Mouse (Mus musculus) embryonic facial prominence, embryonic 15.5 days (tissue): Measurements from ENCODE around the gene Gm49405. TPM values are rescaled to one million over a fixed set of nuclear protein-coding genes. Genes with fewer than 3 reads are reported as not detected.

Source experiments
- ATAC-seq: fragments of 200-750 bp; cut with Nextera tagmentation; 2 replicates; pipeline ENCODE4 v1.8.0; 2017; ENCODE audit warnings: low read depth, moderate TSS enrichment; ENCODE audit not compliant: insufficient number of reproducible peaks, low FRiP score, low TSS enrichment
- H3K27ac ChIP-seq: fragments of 300-500 bp; sonication (generic); replicated peaks from 2 replicates; pipeline ENCODE4 v1.5.1; 2015; ENCODE audit warnings: mild to moderate bottlenecking, inconsistent platforms
- H3K27me3 ChIP-seq: fragments of 300-500 bp; sonication (generic); 2 replicates; pipeline ENCODE4 v1.6.1; 2015; ENCODE audit warnings: inconsistent platforms
- H3K36me3 ChIP-seq: fragments of 300-500 bp; sonication (generic); 2 replicates; pipeline ENCODE4 v1.6.1; 2015; ENCODE audit warnings: mild to moderate bottlenecking, inconsistent platforms
- H3K4me1 ChIP-seq: fragments of 300-500 bp; sonication (generic); 2 replicates; pipeline ENCODE4 v1.6.1; 2015; ENCODE audit warnings: inconsistent platforms
- H3K4me2 ChIP-seq: fragments of 300-500 bp; sonication (generic); replicated peaks from 2 replicates; pipeline ENCODE4 v1.6.1; 2015; ENCODE audit warnings: mild to moderate bottlenecking, inconsistent platforms
- H3K4me3 ChIP-seq: fragments of 300-500 bp; sonication (generic); replicated peaks from 2 replicates; pipeline ENCODE4 v1.5.1; 2015; ENCODE audit warnings: mild to moderate bottlenecking, inconsistent platforms
- H3K9ac ChIP-seq: fragments of 300-500 bp; sonication (generic); 2 replicates; pipeline ENCODE4 v1.6.1; 2015; ENCODE audit warnings: inconsistent platforms
- H3K9me3 ChIP-seq: fragments of 300-500 bp; sonication (generic); replicated peaks from 2 replicates; pipeline ENCODE4 v1.6.1; 2016; ENCODE audit warnings: inconsistent platforms
- WGBS: fragments of 180-500 bp; shearing (Covaris S2); methylation state at CpG from one replicate; pipeline ENCODE4 v1.1.7; 2015; 5-methylcytosine and 5-hydroxymethylcytosine counted together
- polyA plus RNA-seq: library from polyadenylated mRNA; unstranded; fragments of >200 nt; fragmentation: Nextera tagmentation; extraction: Ambion mirVana; gene quantifications from 2 replicates; pipeline ENCODE4 v1.2.1, GENCODE M21; 2015

The Gm49405 gene
- polyA plus RNA-seq, 1 experiment from 2014 or later = 4.7 TPM

- peaks cover 16% of the 10 kb centered on the region for H3K4me1 ChIP-seq
- 82% methylated on average over 14 of the region's 14 CpGs for WGBS
- H3K9me3 ChIP-seq = no peaks in the 10 kb centered on the region
- no peak overlapping the region for H3K9ac ChIP-seq
- no peak for ATAC-seq
- no peaks in the 10 kb centered on the region for H3K36me3 ChIP-seq
- no peak overlapping the region for H3K4me3 ChIP-seq
- H3K27me3 ChIP-seq = no peaks in the 10 kb centered on the region
- no peak overlapping the region for H3K4me2 ChIP-seq
- H3K27ac ChIP-seq = no peak overlapping the region
Observed at GRCm38 (mm10) chr19:3988066-3988465, 12.4 kb upstream of the Gm49405 start.

- no peak overlapping the region for H3K4me3 ChIP-seq
- ATAC-seq = no peak
- peaks cover 14% of the 10 kb centered on the region for H3K4me1 ChIP-seq
- H3K27me3 ChIP-seq = no peaks in the 10 kb centered on the region
- H3K9ac ChIP-seq = no peak overlapping the region
- H3K9me3 ChIP-seq = no peaks in the 10 kb centered on the region
- H3K36me3 ChIP-seq = no peaks in the 10 kb centered on the region
- no peak overlapping the region for H3K4me2 ChIP-seq
- WGBS = 85% methylated on average over 4 of the region's 4 CpGs
- H3K27ac ChIP-seq = no peak overlapping the region
Observed at GRCm38 (mm10) chr19:3988750-3989149, 11.7 kb upstream of the Gm49405 start.

GRCm38 (mm10) chr19:3990804-3991203 lies 9.6 kb upstream of the Gm49405 start:
- Histone ChIP-seq H3K4me2 (no peak overlapping the region), H3K4me1 (peaks cover 11% of the 10 kb centered on the region), H3K9ac (no peak overlapping the region), H3K4me3 (no peak overlapping the region), H3K9me3 (no peaks in the 10 kb centered on the region), H3K36me3 (no peaks in the 10 kb centered on the region), H3K27me3 (no peaks in the 10 kb centered on the region), H3K27ac (no peak overlapping the region)
- 61% methylated on average over 6 of the region's 6 CpGs for WGBS
- ATAC-seq = no peak

- no peak for ATAC-seq
- Histone ChIP-seq H3K4me1 (peaks cover 5% of the 10 kb centered on the region), H3K4me2 (no peak overlapping the region), H3K9ac (no peak overlapping the region), H3K27me3 (no peaks in the 10 kb centered on the region), H3K9me3 (no peaks in the 10 kb centered on the region), H3K27ac (no peak overlapping the region), H3K4me3 (no peak overlapping the region), H3K36me3 (no peaks in the 10 kb centered on the region)
- WGBS = 93% methylated on average over 3 of the region's 3 CpGs
Observed at GRCm38 (mm10) chr19:3991562-3991961, 8.9 kb upstream of the Gm49405 start.

- 77% methylated on average over 3 of the region's 3 CpGs for WGBS
- H3K27me3 ChIP-seq = no peaks in the 10 kb centered on the region
- no peak for ATAC-seq
- H3K36me3 ChIP-seq = no peaks in the 10 kb centered on the region
- H3K9ac ChIP-seq = no peak overlapping the region
- H3K4me2 ChIP-seq = no peak overlapping the region
- no peak overlapping the region for H3K4me3 ChIP-seq
- H3K4me1 ChIP-seq = peaks cover 1% of the 10 kb centered on the region; the same call in 1 of the 2 replicates
- no peaks in the 10 kb centered on the region for H3K9me3 ChIP-seq
- H3K27ac ChIP-seq = no peak overlapping the region
Observed at GRCm38 (mm10) chr19:3991966-3992365, 8.5 kb upstream of the Gm49405 start.

- Histone ChIP-seq H3K9me3 (no peaks in the 10 kb centered on the region), H3K36me3 (no peaks in the 10 kb centered on the region), H3K27me3 (no peaks in the 10 kb centered on the region), H3K27ac (no peak within 1 kb of the TSS), H3K4me2 (no peak within 1 kb of the TSS), H3K9ac (no peak within 1 kb of the TSS), H3K4me1 (no peaks in the 10 kb centered on the region; the same call in 1 of the 2 replicates), H3K4me3 (no peak within 1 kb of the TSS)
- 43% methylated on average over 5 of the region's 5 CpGs for WGBS
- no peak for ATAC-seq
Observed at GRCm38 (mm10) chr19:3992416-3992815, 8.0 kb upstream of the Gm49405 start, which contains the start of gene Tbx10. TSS of gene Tbx10 (plus strand) at chr19:3992752.

GRCm38 (mm10) chr19:3994932-3995331 lies 5.5 kb upstream of the Gm49405 start:
- no peak for ATAC-seq
- 66% methylated on average over 6 of the region's 6 CpGs for WGBS

GRCm38 (mm10) chr19:3995505-3995904 lies 4.9 kb upstream of the Gm49405 start:
- no peak for ATAC-seq
- no peak overlapping the region for H3K4me3 ChIP-seq
- no peak overlapping the region for H3K4me2 ChIP-seq
- H3K27ac ChIP-seq = no peak overlapping the region
- WGBS = 71% methylated on average over 3 of the region's 3 CpGs
- no peaks in the 10 kb centered on the region for H3K9me3 ChIP-seq
- H3K36me3 ChIP-seq = no peaks in the 10 kb centered on the region
- H3K27me3 ChIP-seq = no peaks in the 10 kb centered on the region
- peaks cover 12% of the 10 kb centered on the region for H3K4me1 ChIP-seq
- H3K9ac ChIP-seq = no peak overlapping the region

More at GRCm38 (mm10) chr19:3994932-3995331, 5.5 kb upstream of the Gm49405 start:
- Histone ChIP-seq H3K9me3 (no peaks in the 10 kb centered on the region), H3K27me3 (no peaks in the 10 kb centered on the region), H3K27ac (no peak overlapping the region), H3K36me3 (no peaks in the 10 kb centered on the region), H3K9ac (no peak overlapping the region), H3K4me1 (peaks cover 11% of the 10 kb centered on the region), H3K4me3 (no peak overlapping the region), H3K4me2 (no peak overlapping the region)

DNA sequence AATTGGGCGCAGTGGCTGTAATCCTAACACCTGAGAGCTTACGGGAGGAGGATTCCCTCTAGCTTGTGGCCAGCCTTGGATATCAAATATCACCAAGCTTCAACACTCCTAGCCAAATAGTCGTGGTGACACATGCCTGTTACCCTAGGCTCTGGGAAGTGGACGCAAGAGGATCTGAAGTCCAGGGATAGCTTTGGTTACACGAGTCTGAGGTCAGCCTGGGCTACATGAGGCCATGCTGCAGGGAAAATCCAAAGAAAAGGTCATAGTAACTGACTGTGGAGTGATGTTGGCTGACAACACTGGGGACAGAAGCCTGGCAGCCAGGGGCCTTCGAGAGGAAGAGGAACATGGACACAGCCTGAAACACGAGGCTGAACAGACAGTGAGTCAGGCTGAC lies 4.3 kb upstream of the Gm49405 start:
- Histone ChIP-seq H3K27ac (no peak overlapping the region), H3K9me3 (no peaks in the 10 kb centered on the region), H3K9ac (no peak overlapping the region), H3K27me3 (no peaks in the 10 kb centered on the region), H3K4me3 (no peak overlapping the region), H3K4me1 (peaks cover 15% of the 10 kb centered on the region), H3K36me3 (no peaks in the 10 kb centered on the region), H3K4me2 (no peak overlapping the region)
- ATAC-seq = no peak
- 52% methylated on average over 7 of the region's 7 CpGs for WGBS

- Histone ChIP-seq H3K27me3 (no peaks in the 10 kb centered on the region), H3K4me3 (no peak overlapping the region), H3K4me2 (no peak overlapping the region), H3K9ac (no peak overlapping the region), H3K27ac (no peak overlapping the region), H3K4me1 (peaks cover 22% of the 10 kb centered on the region), H3K9me3 (no peaks in the 10 kb centered on the region), H3K36me3 (no peaks in the 10 kb centered on the region)
- no peak for ATAC-seq
- WGBS = 75% methylated on average over 8 of the region's 8 CpGs
Observed at GRCm38 (mm10) chr19:3996747-3997146, 3.7 kb upstream of the Gm49405 start.

DNA sequence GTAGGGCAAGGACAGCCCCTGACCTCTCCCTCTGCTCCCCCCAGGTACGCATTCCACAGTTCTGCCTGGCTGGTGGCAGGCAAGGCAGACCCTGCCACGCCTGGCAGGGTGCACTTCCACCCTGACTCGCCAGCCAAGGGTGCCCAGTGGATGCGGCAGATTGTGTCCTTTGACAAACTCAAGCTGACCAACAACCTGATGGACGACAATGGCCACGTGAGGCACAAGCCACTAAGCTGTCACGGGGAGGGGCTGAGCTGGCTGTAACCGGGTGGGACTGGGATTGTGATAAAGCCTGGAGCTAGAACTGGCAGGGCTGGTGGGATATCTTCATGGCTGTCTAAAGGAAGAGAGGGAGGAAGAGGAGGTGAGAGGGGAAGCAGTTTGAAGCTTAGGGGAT lies 3.2 kb upstream of the Gm49405 start:
- 65% methylated on average over 8 of the region's 8 CpGs for WGBS

DNA sequence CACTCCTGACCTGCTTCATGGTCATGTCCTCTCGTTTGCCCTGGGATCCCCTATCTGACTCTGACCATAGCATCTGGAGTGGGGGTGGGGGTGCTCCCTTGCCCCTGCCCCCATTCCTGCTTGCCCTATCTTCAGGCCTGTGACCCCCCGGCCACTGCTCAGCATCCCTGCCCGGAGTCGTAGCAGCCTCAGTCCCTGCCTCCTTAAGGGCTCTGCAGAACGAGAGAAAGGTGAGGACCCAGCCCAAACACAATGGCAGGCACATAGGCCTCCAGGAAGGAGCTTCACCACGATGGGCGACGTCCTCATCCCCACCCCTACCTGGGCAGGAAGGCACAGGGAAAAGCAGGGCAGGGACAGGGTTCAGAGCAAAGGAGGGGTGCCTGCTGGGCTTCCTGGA lies 2.1 kb upstream of the Gm49405 start:
- H3K36me3 ChIP-seq = no peaks in the 10 kb centered on the region
- no peaks in the 10 kb centered on the region for H3K27me3 ChIP-seq
- no peak overlapping the region for H3K4me3 ChIP-seq
- H3K27ac ChIP-seq = no peak overlapping the region
- no peak for ATAC-seq
- no peak overlapping the region for H3K4me2 ChIP-seq
- H3K9ac ChIP-seq = no peak overlapping the region
- peaks cover 23% of the 10 kb centered on the region for H3K4me1 ChIP-seq
- no peaks in the 10 kb centered on the region for H3K9me3 ChIP-seq
- 75% methylated on average over 8 of the region's 8 CpGs for WGBS

More for the DNA sequence above, 3.2 kb upstream of the Gm49405 start:
- Histone ChIP-seq H3K36me3 (no peaks in the 10 kb centered on the region), H3K27ac (no peak overlapping the region), H3K4me3 (no peak overlapping the region), H3K4me1 (peaks cover 23% of the 10 kb centered on the region), H3K9ac (no peak overlapping the region), H3K9me3 (no peaks in the 10 kb centered on the region), H3K4me2 (no peak overlapping the region), H3K27me3 (no peaks in the 10 kb centered on the region)
- no peak for ATAC-seq
